In the genomic region with DNA sequence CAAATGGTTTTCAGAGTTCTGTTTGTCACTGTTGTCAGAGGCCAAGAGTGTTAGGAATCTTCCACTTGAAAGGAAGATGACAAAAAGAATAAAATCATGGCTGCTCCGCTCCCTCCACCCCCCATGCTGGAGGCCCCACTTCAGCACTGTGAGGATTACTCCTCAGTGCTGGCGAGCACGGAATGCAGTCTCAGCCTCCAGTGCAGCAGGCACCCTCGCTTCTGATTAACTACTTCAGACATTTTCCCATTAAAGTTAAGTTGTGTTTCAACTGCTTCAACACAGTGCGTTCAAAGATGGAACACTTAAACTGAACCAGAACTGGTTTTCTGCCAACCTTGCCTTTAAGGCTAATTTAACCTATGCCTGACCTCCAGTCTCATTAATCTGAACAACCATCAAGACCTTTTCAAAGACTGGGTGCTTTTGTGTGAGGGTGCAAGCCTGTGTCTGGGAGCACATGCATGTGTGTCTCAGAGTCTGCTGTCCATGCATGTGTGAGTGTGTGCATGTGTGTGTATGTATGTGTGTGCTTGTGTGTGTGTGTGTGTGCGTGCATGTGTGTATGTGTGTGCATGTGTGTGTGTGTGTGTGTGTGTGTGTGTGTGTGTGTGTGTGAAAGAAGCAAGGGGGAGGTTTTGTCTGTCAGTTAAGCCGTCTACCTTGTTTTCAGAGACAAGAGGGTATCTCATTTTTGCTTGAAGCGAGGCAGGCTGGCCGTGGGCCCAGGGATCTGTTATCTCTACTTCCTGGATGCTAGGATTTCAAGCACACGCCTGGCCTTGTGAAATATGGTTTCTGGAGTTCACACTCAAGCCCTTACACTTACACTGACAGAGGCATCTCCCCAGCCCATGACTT, we compare ENCODE assay signal across 8 mouse cellular contexts. TPM values are rescaled to one million over a fixed set of nuclear protein-coding genes. Genes with fewer than 3 reads are reported as not detected.
DNase-seq lines count a peak whose midpoint lies in the region; ATAC-seq lines count a peak whose summit lies in the region.

No protein-coding gene starts in this region.

- no peaks in the 10 kb centered on the region for H3K36me3 ChIP-seq in forebrain, embryonic 16.5 days (ENCODE audit: control insufficient read depth, insufficient read depth)
- no peaks in the 10 kb centered on the region for H3K36me3 ChIP-seq in midbrain, embryonic 12.5 days

- H3K4me2 ChIP-seq in forebrain, embryonic 16.5 days (ENCODE audit: low read length), result no peak overlapping the region
- H3K4me2 ChIP-seq in midbrain, embryonic 12.5 days (replicated peaks), result no peak overlapping the region

- peak; percentile 47 for ATAC-seq in forebrain, embryonic 16.5 days
- ATAC-seq in midbrain, embryonic 12.5 days (ENCODE audit: low FRiP score, low read depth), result peak; percentile 52; the same call in 1 of the 2 replicates

- H3K9ac ChIP-seq in forebrain, embryonic 16.5 days (replicated peaks; ENCODE audit: low read depth, low read length), result no peak overlapping the region
- H3K9ac ChIP-seq in midbrain, embryonic 12.5 days (replicated peaks), result no peak overlapping the region

- peak; percentile 49 for DNase-seq in adrenal gland, postnatal 10 days
- no peak for DNase-seq in adrenal gland, adult 8-10 months
- DNase-seq in kidney, adult 9 months, result peak; percentile 90
- DNase-seq in left cerebral cortex, adult 8-10 months (ENCODE audit: low spot score in 2 of 2), result no peak
- no peak for DNase-seq in testis, postnatal 10 days (ENCODE audit: low spot score)
- no peak for DNase-seq in right cerebral cortex, postnatal 4 days

- peaks cover 37% of the 10 kb centered on the region for H3K4me1 ChIP-seq in forebrain, embryonic 16.5 days (replicated peaks; ENCODE audit: control insufficient read depth, insufficient read depth, low read length)
- peaks cover 40% of the 10 kb centered on the region for H3K4me1 ChIP-seq in midbrain, embryonic 12.5 days

- no peak overlapping the region for H3K27ac ChIP-seq in forebrain, embryonic 16.5 days (ENCODE audit: low read length)
- H3K27ac ChIP-seq in midbrain, embryonic 12.5 days (replicated peaks), result peak overlapping the region; percentile 8; the same call in 1 of the 2 replicates

- H3K27me3 ChIP-seq in forebrain, embryonic 16.5 days (replicated peaks; ENCODE audit: control insufficient read depth, insufficient read depth, low read length), result no peaks in the 10 kb centered on the region
- H3K27me3 ChIP-seq in midbrain, embryonic 12.5 days, result no peaks in the 10 kb centered on the region

- WGBS in forebrain, embryonic 16.5 days, result 20% methylated on average over 10 of the region's 10 CpGs
- 41% methylated on average over 10 of the region's 10 CpGs for WGBS in midbrain, embryonic 12.5 days

- H3K9me3 ChIP-seq in forebrain, embryonic 16.5 days (ENCODE audit: control insufficient read depth, low read length), result no peaks in the 10 kb centered on the region
- H3K9me3 ChIP-seq in midbrain, embryonic 12.5 days, result no peaks in the 10 kb centered on the region

- H3K4me3 ChIP-seq in forebrain, embryonic 16.5 days (replicated peaks; ENCODE audit: low read length), result no peak overlapping the region
- no peak overlapping the region for H3K4me3 ChIP-seq in midbrain, embryonic 12.5 days

RNA-seq across cellular contexts. Expression of a gene that starts 51.2 kb away (rescaled TPM):
- 10 to 100 TPM; 10.1 to 10.4 TPM for total RNA-seq in adrenal gland, postnatal 10 days (2021)
- total RNA-seq in adrenal gland, adult 8-10 months (2022), result 10 to 100 TPM in 2 of 4 experiments, 1 to 10 TPM in 2; 8.7 to 13.5 (median 10.4) TPM
- polyA plus RNA-seq in forebrain, embryonic 16.5 days (2015; fragmentation: Nextera tagmentation; extraction: Ambion mirVana), result 30.4 and 33.6 TPM in 2 replicates
- polyA plus RNA-seq in midbrain, embryonic 12.5 days (2016; fragmentation: Nextera tagmentation; extraction: Ambion mirVana), result 22.0 and 24.5 TPM in 2 replicates
- total RNA-seq in left cerebral cortex, adult 8-10 months (2022), result 10 to 100 TPM; 31.6 to 39.2 (median 33.9) TPM

Comparison
In these comparisons a context has a peak if more than half of its experiments do, and no peak if none do; other contexts are left out.
1. DNase-seq: peak in adrenal gland, postnatal 10 days (single experiment) and kidney, adult 9 months (single experiment); none in adrenal gland, adult 8-10 months (single experiment), left cerebral cortex, adult 8-10 months (0 of 2), testis, postnatal 10 days (single experiment) and right cerebral cortex, postnatal 4 days (single experiment).